Mouse (Mus musculus): ENCODE data around the gene St3gal3. TPM values are rescaled to one million over a fixed set of nuclear protein-coding genes. Genes with fewer than 3 reads are reported as not detected.

St3gal3 gene
- polyA plus RNA-seq, 1 experiment from 2014 or later: 5.5 TPM

GRCm38 (mm10) chr4:118042671-118043320, 91.9 kb downstream of the St3gal3 start:
- DNase-seq (ENCODE audit: low spot score): no peak
- no peaks in the 10 kb centered on the region for H3K27me3 ChIP-seq (ENCODE audit: control insufficient read depth, insufficient read depth, low read length)
- H3K9me3 ChIP-seq (ENCODE audit: control insufficient read depth, low read length): no peaks in the 10 kb centered on the region
- no peak for ATAC-seq (ENCODE audit: low FRiP score)
- no peaks in the 10 kb centered on the region for H3K36me3 ChIP-seq (ENCODE audit: control insufficient read depth, insufficient read depth, low read length)
- WGBS: 76% methylated on average over 7 of the region's 7 CpGs
- H3K4me2 ChIP-seq (replicated peaks; ENCODE audit: low read depth, low read length): no peak overlapping the region
- H3K4me1 ChIP-seq (replicated peaks; ENCODE audit: control insufficient read depth, insufficient read depth, low read length): peaks cover 3% of the 10 kb centered on the region; the same call in 1 of the 2 replicates
- H3K27ac ChIP-seq (ENCODE audit: low read depth, low read length): no peak overlapping the region
- H3K9ac ChIP-seq (ENCODE audit: low read depth, low read length): no peak overlapping the region
- H3K4me3 ChIP-seq (ENCODE audit: low read depth, low read length): no peak overlapping the region

GRCm38 (mm10) chr4:118041145-118041544, 93.6 kb downstream of the St3gal3 start:
- Histone ChIP-seq H3K4me2 (replicated peaks; ENCODE audit: low read depth, low read length) (no peak overlapping the region), H3K4me3 (ENCODE audit: low read depth, low read length) (no peak overlapping the region), H3K36me3 (ENCODE audit: control insufficient read depth, insufficient read depth, low read length) (no peaks in the 10 kb centered on the region), H3K9me3 (ENCODE audit: control insufficient read depth, low read length) (no peaks in the 10 kb centered on the region), H3K27ac (ENCODE audit: low read depth, low read length) (no peak overlapping the region), H3K9ac (ENCODE audit: low read depth, low read length) (no peak overlapping the region), H3K27me3 (ENCODE audit: control insufficient read depth, insufficient read depth, low read length) (no peaks in the 10 kb centered on the region), H3K4me1 (replicated peaks; ENCODE audit: control insufficient read depth, insufficient read depth, low read length) (peaks cover 9% of the 10 kb centered on the region; the same call in 1 of the 2 replicates)
- ATAC-seq (ENCODE audit: low FRiP score): no peak
- 59% methylated on average over 9 of the region's 9 CpGs for WGBS
- DNase-seq (ENCODE audit: low spot score): no peak

DNA sequence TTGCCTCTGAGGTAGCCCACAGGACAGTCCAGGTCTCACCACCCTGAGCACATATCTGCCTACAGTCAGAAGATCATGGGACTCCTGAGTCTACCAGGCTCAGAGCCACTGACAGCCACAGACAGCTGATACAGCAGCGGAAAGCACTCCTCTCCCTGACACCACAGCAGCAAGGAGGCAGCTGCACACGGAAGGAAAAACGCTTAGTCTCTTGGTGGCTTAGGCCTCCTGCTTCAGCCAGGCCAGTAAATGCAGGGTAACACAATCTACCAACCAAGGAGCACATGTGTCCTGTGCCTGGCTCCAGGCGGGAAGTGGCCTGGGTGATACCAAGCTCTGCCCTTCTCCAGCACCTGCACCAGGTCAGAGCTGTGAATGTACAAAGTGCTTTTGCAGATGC, 94.1 kb downstream of the St3gal3 start:
- ATAC-seq (ENCODE audit: low FRiP score): no peak
- H3K4me2 ChIP-seq (replicated peaks; ENCODE audit: low read depth, low read length): no peak overlapping the region
- no peak overlapping the region for H3K4me3 ChIP-seq (ENCODE audit: low read depth, low read length)
- no peak overlapping the region for H3K27ac ChIP-seq (ENCODE audit: low read depth, low read length)
- no peaks in the 10 kb centered on the region for H3K36me3 ChIP-seq (ENCODE audit: control insufficient read depth, insufficient read depth, low read length)
- H3K9ac ChIP-seq (ENCODE audit: low read depth, low read length): no peak overlapping the region
- H3K27me3 ChIP-seq (ENCODE audit: control insufficient read depth, insufficient read depth, low read length): no peaks in the 10 kb centered on the region
- 76% methylated on average over 4 of the region's 4 CpGs for WGBS
- no peak for DNase-seq (ENCODE audit: low spot score)
- no peaks in the 10 kb centered on the region for H3K9me3 ChIP-seq (ENCODE audit: control insufficient read depth, low read length)
- H3K4me1 ChIP-seq (replicated peaks; ENCODE audit: control insufficient read depth, insufficient read depth, low read length): peaks cover 9% of the 10 kb centered on the region; the same call in 1 of the 2 replicates

GRCm38 (mm10) chr4:118039964-118040363, 94.8 kb downstream of the St3gal3 start:
- H3K27ac ChIP-seq (ENCODE audit: low read depth, low read length): no peak overlapping the region
- no peak overlapping the region for H3K4me3 ChIP-seq (ENCODE audit: low read depth, low read length)
- H3K36me3 ChIP-seq (ENCODE audit: control insufficient read depth, insufficient read depth, low read length): no peaks in the 10 kb centered on the region
- no peaks in the 10 kb centered on the region for H3K9me3 ChIP-seq (ENCODE audit: control insufficient read depth, low read length)
- H3K27me3 ChIP-seq (ENCODE audit: control insufficient read depth, insufficient read depth, low read length): no peaks in the 10 kb centered on the region
- ATAC-seq (ENCODE audit: low FRiP score) (0 out of 2 replicates have a peak, but pooled peaks have one; percentile 25), DNase-seq (ENCODE audit: low spot score) (no peak)
- 90% methylated on average over 5 of the region's 5 CpGs for WGBS
- no peak overlapping the region for H3K4me2 ChIP-seq (replicated peaks; ENCODE audit: low read depth, low read length)
- H3K4me1 ChIP-seq (replicated peaks; ENCODE audit: control insufficient read depth, insufficient read depth, low read length): peaks cover 9% of the 10 kb centered on the region; the same call in 1 of the 2 replicates
- H3K9ac ChIP-seq (ENCODE audit: low read depth, low read length): no peak overlapping the region

GRCm38 (mm10) chr4:118038023-118038422, 96.7 kb downstream of the St3gal3 start:
- Histone ChIP-seq H3K4me2 (replicated peaks; ENCODE audit: low read depth, low read length) (no peak overlapping the region), H3K27me3 (ENCODE audit: control insufficient read depth, insufficient read depth, low read length) (no peaks in the 10 kb centered on the region), H3K4me3 (ENCODE audit: low read depth, low read length) (no peak overlapping the region), H3K9ac (ENCODE audit: low read depth, low read length) (no peak overlapping the region), H3K27ac (ENCODE audit: low read depth, low read length) (no peak overlapping the region), H3K9me3 (ENCODE audit: control insufficient read depth, low read length) (no peaks in the 10 kb centered on the region), H3K36me3 (ENCODE audit: control insufficient read depth, insufficient read depth, low read length) (no peaks in the 10 kb centered on the region), H3K4me1 (replicated peaks; ENCODE audit: control insufficient read depth, insufficient read depth, low read length) (peaks cover 9% of the 10 kb centered on the region; the same call in 1 of the 2 replicates)
- DNase-seq (ENCODE audit: low spot score) (no peak), ATAC-seq (ENCODE audit: low FRiP score) (no peak)
- 54% methylated on average over 1 of the region's 1 CpGs for WGBS

DNA sequence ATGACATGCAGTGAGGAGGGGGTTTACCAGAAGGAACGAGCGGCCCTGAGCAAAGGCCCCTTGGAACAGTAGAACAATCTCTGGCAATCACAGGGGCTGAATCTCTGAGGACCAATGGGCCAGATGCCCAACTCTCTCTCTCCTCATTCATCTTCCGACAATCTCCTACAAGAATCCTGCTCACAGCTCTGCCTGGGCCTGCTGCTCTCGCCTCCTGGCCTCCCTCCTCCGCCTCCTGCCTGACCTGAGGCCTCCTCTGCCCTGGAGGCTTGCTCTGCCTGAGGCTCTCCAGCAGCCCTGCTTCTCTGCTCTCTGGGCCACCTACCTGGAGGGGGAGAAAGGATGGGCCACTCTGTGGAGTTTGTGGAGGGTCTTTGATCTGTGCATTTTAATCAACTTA, 97.3 kb downstream of the St3gal3 start:
- Histone ChIP-seq H3K27me3 (ENCODE audit: control insufficient read depth, insufficient read depth, low read length) (no peaks in the 10 kb centered on the region), H3K4me1 (replicated peaks; ENCODE audit: control insufficient read depth, insufficient read depth, low read length) (peaks cover 9% of the 10 kb centered on the region; the same call in 1 of the 2 replicates), H3K4me3 (ENCODE audit: low read depth, low read length) (no peak overlapping the region), H3K9me3 (ENCODE audit: control insufficient read depth, low read length) (no peaks in the 10 kb centered on the region), H3K27ac (ENCODE audit: low read depth, low read length) (peak overlapping the region; percentile 40), H3K36me3 (ENCODE audit: control insufficient read depth, insufficient read depth, low read length) (no peaks in the 10 kb centered on the region), H3K4me2 (replicated peaks; ENCODE audit: low read depth, low read length) (no peak overlapping the region), H3K9ac (ENCODE audit: low read depth, low read length) (no peak overlapping the region)
- DNase-seq (ENCODE audit: low spot score): no peak
- ATAC-seq (ENCODE audit: low FRiP score): no peak; the same call in 1 of the 2 replicates
- WGBS: 37% methylated on average over 5 of the region's 5 CpGs

GRCm38 (mm10) chr4:118036531-118036930, 98.2 kb downstream of the St3gal3 start:
- 94% methylated on average over 4 of the region's 4 CpGs for WGBS
- no peak overlapping the region for H3K27ac ChIP-seq (ENCODE audit: low read depth, low read length)
- H3K4me3 ChIP-seq (ENCODE audit: low read depth, low read length): no peak overlapping the region
- H3K4me1 ChIP-seq (replicated peaks; ENCODE audit: control insufficient read depth, insufficient read depth, low read length): peaks cover 9% of the 10 kb centered on the region; the same call in 1 of the 2 replicates
- H3K27me3 ChIP-seq (ENCODE audit: control insufficient read depth, insufficient read depth, low read length): no peaks in the 10 kb centered on the region
- no peaks in the 10 kb centered on the region for H3K9me3 ChIP-seq (ENCODE audit: control insufficient read depth, low read length)
- no peak for ATAC-seq (ENCODE audit: low FRiP score)
- H3K9ac ChIP-seq (ENCODE audit: low read depth, low read length): no peak overlapping the region
- DNase-seq (ENCODE audit: low spot score): no peak
- no peaks in the 10 kb centered on the region for H3K36me3 ChIP-seq (ENCODE audit: control insufficient read depth, insufficient read depth, low read length)
- H3K4me2 ChIP-seq (replicated peaks; ENCODE audit: low read depth, low read length): no peak overlapping the region

DNA sequence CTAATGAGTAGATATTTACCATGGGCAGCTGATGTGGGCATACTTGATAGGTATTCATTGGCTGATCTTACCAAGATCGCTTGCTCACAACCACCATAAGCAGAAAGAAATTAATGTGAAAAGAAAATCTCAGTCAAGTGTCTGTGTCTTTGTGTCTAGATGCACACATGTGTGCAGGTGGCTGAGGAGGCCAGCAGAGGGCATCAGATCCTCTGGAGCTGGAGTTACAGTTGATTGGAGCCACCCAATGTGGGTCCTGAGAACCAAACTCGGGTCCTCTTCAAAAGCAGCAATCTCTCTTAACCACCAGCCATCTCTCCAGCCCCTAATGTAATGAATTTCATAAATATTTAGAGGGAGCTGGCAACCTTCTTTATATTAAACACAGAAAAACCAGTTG, 99.6 kb downstream of the St3gal3 start:
- H3K4me1 ChIP-seq (replicated peaks; ENCODE audit: control insufficient read depth, insufficient read depth, low read length): peaks cover 6% of the 10 kb centered on the region; the same call in 1 of the 2 replicates
- ATAC-seq (ENCODE audit: low FRiP score): no peak
- no peak for DNase-seq (ENCODE audit: low spot score)
- H3K27ac ChIP-seq (ENCODE audit: low read depth, low read length): no peak overlapping the region
- H3K9me3 ChIP-seq (ENCODE audit: control insufficient read depth, low read length): no peaks in the 10 kb centered on the region
- H3K27me3 ChIP-seq (ENCODE audit: control insufficient read depth, insufficient read depth, low read length): no peaks in the 10 kb centered on the region
- no peak overlapping the region for H3K4me3 ChIP-seq (ENCODE audit: low read depth, low read length)
- H3K9ac ChIP-seq (ENCODE audit: low read depth, low read length): no peak overlapping the region
- H3K36me3 ChIP-seq (ENCODE audit: control insufficient read depth, insufficient read depth, low read length): no peaks in the 10 kb centered on the region
- H3K4me2 ChIP-seq (replicated peaks; ENCODE audit: low read depth, low read length): no peak overlapping the region
- 88% methylated on average over 2 of the region's 2 CpGs for WGBS

GRCm38 (mm10) chr4:118033026-118033425, 101.7 kb downstream of the St3gal3 start:
- Histone ChIP-seq H3K36me3 (ENCODE audit: control insufficient read depth, insufficient read depth, low read length) (no peaks in the 10 kb centered on the region), H3K4me2 (replicated peaks; ENCODE audit: low read depth, low read length) (no peak overlapping the region), H3K27me3 (ENCODE audit: control insufficient read depth, insufficient read depth, low read length) (no peaks in the 10 kb centered on the region), H3K9me3 (ENCODE audit: control insufficient read depth, low read length) (no peaks in the 10 kb centered on the region), H3K4me3 (ENCODE audit: low read depth, low read length) (no peak overlapping the region), H3K27ac (ENCODE audit: low read depth, low read length) (no peak overlapping the region), H3K4me1 (replicated peaks; ENCODE audit: control insufficient read depth, insufficient read depth, low read length) (peaks cover 6% of the 10 kb centered on the region; the same call in 1 of the 2 replicates), H3K9ac (ENCODE audit: low read depth, low read length) (no peak overlapping the region)
- DNase-seq (ENCODE audit: low spot score): no peak
- 80% methylated on average over 5 of the region's 5 CpGs for WGBS
- no peak for ATAC-seq (ENCODE audit: low FRiP score)
